Mouse (Mus musculus) liver, embryonic 14.5 days (tissue): ENCODE measurements around the gene Arid1b. TPM values are rescaled to one million over a fixed set of nuclear protein-coding genes. Genes with fewer than 3 reads are reported as not detected.
A peak's percentile ranks its signal among the peaks of the same experiment; 100 is the strongest.

ENCODE experiments used
- ATAC-seq: fragments of 200-750 bp; cut with Nextera tagmentation; 2 replicates; pipeline ENCODE4 v1.8.0; 2017; ENCODE audit warnings: moderate number of reproducible peaks, mild to moderate bottlenecking, moderate library complexity; ENCODE audit not compliant: insufficient read depth
- DNase-seq, 3 experiments: peaks; one replicate each; pipeline ENCODE4 v3.0.0-alpha.2; 2012 to 2013; ENCODE audit warnings: low read depth in 3 of 3, low spot score in 3 of 3
- H3K27ac ChIP-seq: fragments of 300-500 bp; sonication (generic); 2 replicates; pipeline ENCODE4 v1.5.1; 2014; ENCODE audit warnings: moderate library complexity, mild to moderate bottlenecking, control low read depth, inconsistent platforms
- H3K27me3 ChIP-seq: fragments of 300-500 bp; sonication (generic); 2 replicates; pipeline ENCODE4 v1.6.1; 2014; ENCODE audit warnings: mild to moderate bottlenecking, low read length, moderate library complexity; ENCODE audit not compliant: control insufficient read depth, insufficient read depth
- H3K36me3 ChIP-seq: fragments of 300-500 bp; sonication (generic); replicated peaks from 2 replicates; pipeline ENCODE4 v1.6.1; 2014; ENCODE audit warnings: low read depth; ENCODE audit not compliant: control insufficient read depth, insufficient read depth
- H3K4me1 ChIP-seq, 2 experiments: fragments of 200-500 bp in 1 of 2; fragments of 300-500 bp in 1 of 2; sonication (generic) in 1 of 2; replicated peaks; 2 replicates each; pipeline ENCODE4 v1.6.1; 2012 to 2014; ENCODE audit warnings: antibody characterized with exemption in 1 of 2, inconsistent platforms in 1 of 2, low read length in 1 of 2; ENCODE audit not compliant: control insufficient read depth in 2 of 2, insufficient read depth in 2 of 2
- H3K4me2 ChIP-seq: fragments of 300-500 bp; sonication (generic); 2 replicates; pipeline ENCODE4 v1.6.1; 2014; ENCODE audit warnings: low read depth, mild to moderate bottlenecking, control low read depth, moderate library complexity
- H3K4me3 ChIP-seq, 2 experiments: fragments of 200-500 bp in 1 of 2; fragments of 300-500 bp in 1 of 2; sonication (generic) in 1 of 2; 2 replicates each; pipeline ENCODE4 v1.5.1; 2012 to 2014; ENCODE audit warnings: low read depth in 2 of 2, low read length in 2 of 2, mild to moderate bottlenecking in 2 of 2, control low read depth in 1 of 2, inconsistent platforms in 1 of 2, moderate library complexity in 1 of 2; ENCODE audit not compliant: insufficient read depth in 1 of 2
- H3K9ac ChIP-seq: fragments of 300-500 bp; sonication (generic); replicated peaks from 2 replicates; pipeline ENCODE4 v1.6.1; 2014; ENCODE audit warnings: mild to moderate bottlenecking, control low read depth, moderate library complexity
- H3K9me3 ChIP-seq: fragments of 300-500 bp; sonication (generic); 2 replicates; pipeline ENCODE4 v1.6.1; 2016; ENCODE audit warnings: low read length, mixed read lengths; ENCODE audit not compliant: control insufficient read depth
- CTCF ChIP-seq: IDR thresholded peaks from 2 replicates; pipeline ENCODE4 v1.5.1; 2016; ENCODE audit warnings: antibody characterized with exemption, low read depth, control low read depth
- EP300 ChIP-seq: IDR thresholded peaks from 2 replicates; pipeline ENCODE4 v1.6.1; 2016; ENCODE audit warnings: antibody characterized with exemption, low read depth
- WGBS: fragments of 180-500 bp; shearing (Covaris S2); extraction: QIAGEN DNeasy Blood & Tissue Kit; methylation state at CpG from one replicate; pipeline ENCODE4 v1.1.7; 2014; ENCODE audit not compliant: insufficient replicate concordance; 5-methylcytosine and 5-hydroxymethylcytosine counted together
- polyA plus RNA-seq, 2 experiments: library from polyadenylated mRNA; depleted of rRNA in 1 of 2; stranded (reverse) in 1 of 2; unstranded in 1 of 2; fragments of >200 nt; fragmentation: Nextera tagmentation in 1 of 2; extraction: Ambion mirVana in 1 of 2; gene quantifications; 2 replicates each; pipeline versions ENCODE4 v1.2.1 to v1.2.3; 2012 to 2014

Gene Arid1b
- polyA plus RNA-seq, 2 experiments: 2.6 to 3.1 TPM

DNA sequence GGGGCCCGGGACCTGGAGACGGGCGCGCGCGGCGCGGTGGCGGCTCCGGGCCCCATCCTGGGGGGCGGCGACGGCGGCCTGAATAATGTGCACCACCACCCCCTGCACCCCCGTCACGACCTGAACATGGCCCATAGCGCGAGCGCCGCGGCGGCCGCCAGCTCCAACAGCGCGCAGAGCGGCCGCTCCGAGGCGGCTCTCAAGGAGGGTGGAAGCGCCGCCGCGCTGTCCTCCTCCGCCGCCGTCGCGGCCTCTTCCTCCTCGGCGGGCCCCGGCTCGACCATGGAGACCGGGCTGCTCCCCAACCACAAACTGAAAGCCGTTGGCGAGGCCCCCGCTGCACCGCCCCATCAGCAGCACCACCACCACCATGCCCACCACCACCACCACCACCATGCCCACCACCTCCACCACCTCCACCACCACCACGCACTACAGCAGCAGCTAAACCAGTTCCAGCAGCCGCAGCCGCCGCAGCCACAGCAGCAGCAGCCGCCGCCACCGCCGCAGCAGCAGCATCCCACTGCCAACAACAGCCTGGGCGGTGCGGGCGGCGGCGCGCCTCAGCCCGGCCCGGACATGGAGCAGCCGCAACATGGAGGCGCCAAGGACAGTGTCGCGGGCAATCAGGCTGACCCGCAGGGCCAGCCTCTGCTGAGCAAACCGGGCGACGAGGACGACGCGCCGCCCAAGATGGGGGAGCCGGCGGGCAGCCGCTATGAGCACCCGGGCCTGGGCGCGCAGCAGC is 855 bp downstream of the Arid1b start:
- H3K9ac ChIP-seq: peak overlapping the region; percentile 99
- no peaks in the 10 kb centered on the region for H3K36me3 ChIP-seq
- H3K4me3 ChIP-seq: peak overlapping the region; percentile 59 to 97
- peaks cover 6 to 13% of the 10 kb centered on the region in 2 experiments; a peak in 3 of 4 replicates for H3K4me1 ChIP-seq
- peak overlapping the region; percentile 94 for H3K4me2 ChIP-seq
- peak overlapping the region; percentile 76 for H3K27ac ChIP-seq
- H3K27me3 ChIP-seq: no peaks in the 10 kb centered on the region
- DNase-seq: peak in 2 of 3 experiments; percentile 37 to 46
- under 1% methylated on average over 70 of the region's 81 CpGs for WGBS
- no peak for TF ChIP-seq EP300
- no peak for TF ChIP-seq CTCF
- ATAC-seq: peak; percentile 60
- no peaks in the 10 kb centered on the region for H3K9me3 ChIP-seq

GRCm38 (mm10) chr17:4995561-4996051 is 1.5 kb downstream of the Arid1b start:
- Histone ChIP-seq H3K27me3 (no peaks in the 10 kb centered on the region), H3K4me1 (peaks cover 6 to 13% of the 10 kb centered on the region in 2 experiments; a peak in 3 of 4 replicates), H3K4me2 (peak overlapping the region; percentile 94), H3K9ac (peak overlapping the region; percentile 99), H3K9me3 (no peaks in the 10 kb centered on the region), H3K4me3 (peak overlapping the region; percentile 59 to 97), H3K27ac (peak overlapping the region; percentile 76), H3K36me3 (no peaks in the 10 kb centered on the region)
- ATAC-seq: peak; percentile 60
- TF ChIP-seq EP300 (no peak), CTCF (no peak)
- WGBS: under 1% methylated on average over 30 of the region's 56 CpGs
- DNase-seq: peak; percentile 41 to 52 (median 45)

DNA sequence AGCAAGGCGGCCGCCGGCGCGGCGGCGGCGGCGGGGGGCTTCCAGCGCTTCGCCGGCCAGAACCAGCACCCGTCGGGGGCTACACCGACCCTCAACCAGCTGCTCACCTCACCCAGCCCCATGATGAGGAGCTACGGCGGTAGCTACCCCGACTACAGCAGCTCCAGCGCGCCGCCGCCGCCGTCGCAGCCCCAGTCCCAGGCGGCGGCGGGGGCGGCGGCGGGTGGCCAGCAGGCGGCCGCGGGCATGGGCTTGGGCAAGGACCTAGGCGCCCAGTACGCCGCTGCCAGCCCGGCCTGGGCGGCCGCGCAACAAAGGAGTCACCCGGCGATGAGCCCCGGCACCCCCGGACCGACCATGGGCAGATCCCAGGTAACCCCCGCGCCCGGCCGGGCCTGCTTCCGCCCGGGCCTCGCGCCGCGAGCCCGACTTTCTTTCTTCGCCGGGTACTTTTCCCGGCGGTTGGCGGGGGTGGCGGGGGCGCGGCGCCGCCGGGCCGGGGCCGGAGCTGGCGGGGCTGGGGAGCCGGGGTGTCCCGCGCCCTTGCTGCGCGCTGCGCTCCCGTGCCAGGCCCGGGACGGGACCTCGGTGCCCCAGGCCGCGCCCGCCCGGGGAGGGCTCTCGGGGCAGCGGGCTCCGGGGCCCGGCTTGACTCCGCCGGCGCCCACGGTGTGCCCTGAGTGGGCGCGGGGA is 2.1 kb downstream of the Arid1b start:
- H3K36me3 ChIP-seq: no peaks in the 10 kb centered on the region
- H3K27ac ChIP-seq: peak overlapping the region; percentile 76
- H3K4me2 ChIP-seq: peak overlapping the region; percentile 94
- H3K9ac ChIP-seq: peak overlapping the region; percentile 99
- under 1% methylated on average over 71 of the region's 95 CpGs for WGBS
- DNase-seq: peak in 1 of 3 experiments; percentile 17
- H3K4me1 ChIP-seq: peaks cover 6 to 16% of the 10 kb centered on the region in 2 experiments; a peak in 3 of 4 replicates
- TF ChIP-seq CTCF (no peak), EP300 (no peak)
- peak overlapping the region; percentile 59 to 97 for H3K4me3 ChIP-seq
- H3K9me3 ChIP-seq: no peaks in the 10 kb centered on the region
- ATAC-seq: peak; percentile 51
- no peaks in the 10 kb centered on the region for H3K27me3 ChIP-seq

- no peaks in the 10 kb centered on the region for H3K36me3 ChIP-seq
- H3K9me3 ChIP-seq: no peaks in the 10 kb centered on the region
- DNase-seq: peak; percentile 47 to 59 (median 47)
- WGBS: 1% methylated on average over 20 of the region's 20 CpGs
- peak overlapping the region; percentile 99 for H3K9ac ChIP-seq
- H3K27ac ChIP-seq: peak overlapping the region; percentile 76
- peak overlapping the region; percentile 59 to 97 for H3K4me3 ChIP-seq
- peak overlapping the region; percentile 94 for H3K4me2 ChIP-seq
- peaks cover 6 to 16% of the 10 kb centered on the region in 2 experiments; a peak in 3 of 4 replicates for H3K4me1 ChIP-seq
- ATAC-seq: no peak
- no peaks in the 10 kb centered on the region for H3K27me3 ChIP-seq
- TF ChIP-seq CTCF: no peak
- no peak for TF ChIP-seq EP300
These were observed 2.9 kb downstream of the Arid1b start for GRCm38 (mm10) chr17:4996814-4997549.
